Mouse (Mus musculus): ENCODE measurements around the gene Igsf9b. TPM values are rescaled to one million over a fixed set of nuclear protein-coding genes. Genes with fewer than 3 reads are reported as not detected.

Gene Igsf9b
- total RNA-seq, 2 experiments from 2014 or later = not detected

GRCm38 (mm10) chr9:27288442-27288841 lies 10.6 kb upstream of the Igsf9b start:
- ATAC-seq (replicated peaks; ENCODE audit: low FRiP score, low TSS enrichment, poor library complexity, severe bottlenecking) = no peak

GRCm38 (mm10) chr9:27289543-27290308 lies 9.3 kb upstream of the Igsf9b start:
- ATAC-seq (replicated peaks; ENCODE audit: low FRiP score, low TSS enrichment, poor library complexity, severe bottlenecking) = no peak

- no peak for ATAC-seq (replicated peaks; ENCODE audit: low FRiP score, low TSS enrichment, poor library complexity, severe bottlenecking)
Observed at GRCm38 (mm10) chr9:27294380-27294779, 4.6 kb upstream of the Igsf9b start.

GRCm38 (mm10) chr9:27299286-27300187 lies 533 bp downstream of the Igsf9b start:
- 0 out of 2 replicates have a peak, but pooled peaks have one; percentile 2 for ATAC-seq (replicated peaks; ENCODE audit: low FRiP score, low TSS enrichment, poor library complexity, severe bottlenecking)

GRCm38 (mm10) chr9:27300188-27300691 lies 1.2 kb downstream of the Igsf9b start:
- ATAC-seq (replicated peaks; ENCODE audit: low FRiP score, low TSS enrichment, poor library complexity, severe bottlenecking) = no peak

GRCm38 (mm10) chr9:27300698-27301097 lies 1.7 kb downstream of the Igsf9b start:
- no peak for ATAC-seq (replicated peaks; ENCODE audit: low FRiP score, low TSS enrichment, poor library complexity, severe bottlenecking)

GRCm38 (mm10) chr9:27301486-27301885 lies 2.5 kb downstream of the Igsf9b start:
- ATAC-seq (replicated peaks; ENCODE audit: low FRiP score, low TSS enrichment, poor library complexity, severe bottlenecking) = no peak

- ATAC-seq (replicated peaks; ENCODE audit: low FRiP score, low TSS enrichment, poor library complexity, severe bottlenecking) = no peak
Observed at GRCm38 (mm10) chr9:27302291-27302690, 3.3 kb downstream of the Igsf9b start.

GRCm38 (mm10) chr9:27303571-27304484 lies 4.8 kb downstream of the Igsf9b start:
- no peak for ATAC-seq (replicated peaks; ENCODE audit: low FRiP score, low TSS enrichment, poor library complexity, severe bottlenecking)

GRCm38 (mm10) chr9:27304485-27305102 lies 5.6 kb downstream of the Igsf9b start:
- ATAC-seq (replicated peaks; ENCODE audit: low FRiP score, low TSS enrichment, poor library complexity, severe bottlenecking) = no peak

- no peak for ATAC-seq (replicated peaks; ENCODE audit: low FRiP score, low TSS enrichment, poor library complexity, severe bottlenecking)
Observed at GRCm38 (mm10) chr9:27305502-27305901, 6.5 kb downstream of the Igsf9b start.

GRCm38 (mm10) chr9:27306642-27307041 lies 7.6 kb downstream of the Igsf9b start:
- ATAC-seq (replicated peaks; ENCODE audit: low FRiP score, low TSS enrichment, poor library complexity, severe bottlenecking) = no peak

- no peak for ATAC-seq (replicated peaks; ENCODE audit: low FRiP score, low TSS enrichment, poor library complexity, severe bottlenecking)
Observed at GRCm38 (mm10) chr9:27307265-27307664, 8.3 kb downstream of the Igsf9b start.

- ATAC-seq (replicated peaks; ENCODE audit: low FRiP score, low TSS enrichment, poor library complexity, severe bottlenecking) = no peak
Observed at GRCm38 (mm10) chr9:27308045-27308444, 9.0 kb downstream of the Igsf9b start.

GRCm38 (mm10) chr9:27308561-27308960 lies 9.6 kb downstream of the Igsf9b start:
- ATAC-seq (replicated peaks; ENCODE audit: low FRiP score, low TSS enrichment, poor library complexity, severe bottlenecking) = no peak

- no peak for ATAC-seq (replicated peaks; ENCODE audit: low FRiP score, low TSS enrichment, poor library complexity, severe bottlenecking)
Observed at GRCm38 (mm10) chr9:27310005-27310404, 11.0 kb downstream of the Igsf9b start.

- ATAC-seq (replicated peaks; ENCODE audit: low FRiP score, low TSS enrichment, poor library complexity, severe bottlenecking) = no peak
Observed at GRCm38 (mm10) chr9:27313427-27313826, 14.4 kb downstream of the Igsf9b start.

GRCm38 (mm10) chr9:27321267-27321666 lies 22.3 kb downstream of the Igsf9b start:
- ATAC-seq (replicated peaks; ENCODE audit: low FRiP score, low TSS enrichment, poor library complexity, severe bottlenecking) = no peak

- no peak for ATAC-seq (replicated peaks; ENCODE audit: low FRiP score, low TSS enrichment, poor library complexity, severe bottlenecking)
Observed at GRCm38 (mm10) chr9:27322277-27322676, 23.3 kb downstream of the Igsf9b start.
